Mouse (Mus musculus): Measurements from ENCODE around the gene Mmd.

DNA sequence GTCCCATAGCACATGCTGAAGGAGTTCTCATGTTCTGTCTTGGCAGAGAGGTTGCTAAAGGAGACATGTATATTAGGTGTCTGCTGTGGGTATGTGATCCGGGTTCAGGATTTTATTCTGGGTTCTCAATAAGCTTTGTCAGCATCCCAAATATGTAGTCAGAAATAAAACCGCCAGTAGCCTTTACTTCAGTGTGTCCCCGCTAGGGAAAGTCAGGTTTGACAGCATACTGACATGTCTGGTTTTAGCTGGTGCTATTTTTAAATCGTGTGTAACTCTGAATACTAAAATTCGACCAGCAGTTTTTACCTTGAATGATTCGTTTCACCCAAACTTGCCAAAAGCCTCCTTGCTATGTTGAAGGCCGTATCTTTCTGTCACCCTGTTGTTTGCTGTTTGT, 16.3 kb downstream of the Mmd start:
- TF ChIP-seq CTCF (IDR thresholded peaks at IDR 0.05; ENCODE audit: low read depth) (no peak), EP300 (optimal IDR thresholded peaks at IDR 0.05) (no peak)

All from stomach, postnatal 0 days (tissue).